Mouse (Mus musculus): Measurements from ENCODE around the gene Fbln7.

DNA sequence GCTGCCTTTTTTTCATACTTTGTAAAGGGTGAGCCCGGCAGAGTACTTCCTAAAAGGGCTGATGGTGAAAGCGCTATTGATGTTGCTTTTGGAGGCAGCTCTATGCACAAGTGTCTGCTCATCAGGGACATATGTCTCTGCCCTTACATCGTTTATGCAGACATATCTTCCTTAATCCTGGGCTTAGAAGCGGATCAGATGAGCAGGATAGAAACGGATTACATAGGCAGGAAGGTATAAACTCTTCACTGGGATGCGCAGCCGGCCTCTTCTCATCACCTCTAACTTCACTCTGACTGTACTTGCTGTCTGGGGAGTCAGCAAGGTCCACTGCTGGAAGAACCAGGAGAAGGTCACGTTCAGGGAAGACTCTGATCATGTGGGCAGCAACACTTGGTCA lies 25.2 kb upstream of the Fbln7 start:
- TF ChIP-seq POLR2A (IDR thresholded peaks at IDR 0.05; ENCODE audit: insufficient read depth, low read length) (no peak), CTCF (IDR thresholded peaks at IDR 0.05; ENCODE audit: low read depth, low read length) (no peak), EP300 (IDR thresholded peaks at IDR 0.05; ENCODE audit: insufficient read depth, low read depth, low read length) (no peak)
